Mouse (Mus musculus) T-helper 2 cell (primary cell): Measurements from ENCODE around the gene Gcnt7.

Experiments used
- in situ Hi-C: fragments of 300-600 bp; cut with MboI, MseI; formaldehyde crosslinking; loops from one replicate; pipeline ENCODE4 v1.15.1; 2025; ENCODE audit warnings: high pct_unique_total_duplicates

Gcnt7 gene

DNA sequence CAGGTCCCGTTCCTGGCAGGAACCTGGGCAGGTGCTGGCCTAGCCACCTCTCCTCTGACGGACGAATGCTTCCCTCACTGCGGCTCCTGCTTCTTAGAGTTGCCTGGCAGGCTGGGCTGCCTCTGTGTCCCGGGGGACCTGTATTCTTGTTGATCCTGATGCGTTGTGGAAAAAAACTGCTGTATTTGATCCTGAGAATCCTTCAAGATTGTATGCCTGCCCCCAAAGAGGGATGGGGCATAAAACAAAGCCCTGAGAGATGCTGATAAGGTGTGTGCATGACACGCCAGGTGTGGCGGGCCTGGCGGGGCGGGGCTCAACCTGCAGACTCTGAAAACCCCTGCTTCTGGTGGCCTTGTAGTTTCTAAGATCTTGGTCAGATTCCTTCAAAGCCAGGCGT is at the start of gene Gcnt7:
Gene Gcnt7 (minus strand): TSS at position 101 of the 400 bp plus-strand sequence.
- in situ Hi-C loops: no loop called here

DNA sequence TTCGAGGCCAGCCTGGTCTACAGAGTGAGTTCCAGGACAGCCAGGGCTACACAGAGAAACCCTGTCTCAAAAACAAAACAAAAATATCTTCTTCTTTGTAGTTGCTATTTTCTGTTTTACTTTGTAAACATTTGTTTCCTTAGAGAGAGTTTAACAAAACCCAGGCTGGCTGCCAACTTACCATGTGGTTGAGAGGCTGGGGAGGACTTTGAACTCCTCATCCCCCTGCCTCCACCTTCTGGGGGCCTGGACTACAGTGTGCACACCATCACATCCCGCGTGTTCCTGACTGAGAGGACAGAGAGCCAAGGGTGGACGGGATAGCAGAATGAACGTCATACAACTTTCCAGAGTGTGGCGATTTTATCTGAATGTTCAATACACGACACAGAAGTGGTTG is 47.7 kb upstream of the Gcnt7 start:
- in situ Hi-C loops: loop anchor here (10.0 kb wide), 1 partner anchor 281 kb away; no protein-coding TSS in a partner anchor

DNA sequence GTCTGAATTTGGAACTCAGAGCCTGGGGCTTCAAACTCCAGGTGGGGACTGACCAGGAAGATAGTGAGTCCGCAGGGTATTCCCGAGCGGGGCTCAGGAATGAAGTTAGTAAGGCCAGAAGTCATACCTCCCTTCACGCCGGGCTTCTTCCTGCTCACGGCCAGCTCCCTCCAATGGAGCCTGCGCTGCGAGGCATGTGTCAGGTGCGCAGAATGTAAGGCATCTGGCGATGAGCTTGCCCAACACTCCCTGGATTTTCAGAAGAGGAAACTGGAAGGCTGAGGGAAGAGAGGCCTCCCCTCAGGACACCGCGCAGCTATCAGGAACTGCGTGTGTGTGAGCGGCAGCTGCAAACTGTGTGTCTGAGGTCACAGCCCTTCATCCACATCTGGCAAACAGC is 43.8 kb upstream of the Gcnt7 start:
- in situ Hi-C loops: loop anchor here (10.0 kb wide), 1 partner anchor 277 kb away; no protein-coding TSS in a partner anchor

DNA sequence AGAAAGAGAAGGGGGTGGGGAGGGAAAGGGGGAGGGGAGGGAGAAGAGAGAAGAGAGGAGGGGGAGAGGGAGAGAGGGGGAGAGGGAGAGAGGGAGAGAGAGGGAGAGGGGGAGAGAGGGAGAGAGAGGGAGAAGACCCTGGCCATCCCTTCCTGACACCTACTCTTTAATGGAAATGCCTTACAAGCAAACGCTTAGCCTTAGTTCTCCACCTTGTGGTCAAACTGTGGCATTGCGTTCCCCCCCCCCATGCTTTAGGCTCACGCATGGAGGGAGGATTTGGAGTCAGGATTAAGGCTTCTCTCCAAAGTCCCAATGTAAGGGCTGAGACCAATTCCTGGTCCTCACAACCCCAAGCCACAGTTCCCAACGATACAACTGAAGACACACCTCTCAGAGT is 42.9 kb upstream of the Gcnt7 start:
- in situ Hi-C loops: loop anchor here (10.0 kb wide), 1 partner anchor 277 kb away; no protein-coding TSS in a partner anchor

DNA sequence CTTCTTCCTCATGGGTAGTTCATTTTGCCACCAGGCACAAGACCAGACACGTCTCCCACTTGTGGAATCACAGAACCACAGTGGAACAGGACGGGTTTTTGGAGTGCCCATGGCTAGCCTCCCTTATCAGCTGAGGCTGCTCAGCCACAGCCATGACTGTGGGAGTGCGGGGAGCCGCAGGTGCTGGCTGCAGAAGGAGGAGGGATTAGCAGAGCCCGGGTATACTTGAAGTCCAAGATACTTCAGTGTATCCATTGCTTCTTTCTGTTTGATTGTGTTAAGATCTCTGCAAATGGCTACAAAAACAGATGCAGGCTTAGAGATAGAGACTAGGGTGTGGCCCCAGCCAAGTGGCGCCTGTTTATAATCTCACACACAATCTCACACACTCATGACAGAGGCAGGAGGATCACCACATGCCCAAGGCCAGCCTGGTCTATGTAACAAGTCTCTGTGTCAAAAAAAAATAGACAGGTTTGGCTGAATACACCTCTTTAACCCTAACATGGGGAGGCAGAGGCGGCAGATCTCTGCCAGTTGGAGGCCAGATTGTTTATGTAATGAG is 42.4 kb upstream of the Gcnt7 start:
- in situ Hi-C loops: loop anchor here (10.0 kb wide), 1 partner anchor 276 kb away; no protein-coding TSS in a partner anchor

DNA sequence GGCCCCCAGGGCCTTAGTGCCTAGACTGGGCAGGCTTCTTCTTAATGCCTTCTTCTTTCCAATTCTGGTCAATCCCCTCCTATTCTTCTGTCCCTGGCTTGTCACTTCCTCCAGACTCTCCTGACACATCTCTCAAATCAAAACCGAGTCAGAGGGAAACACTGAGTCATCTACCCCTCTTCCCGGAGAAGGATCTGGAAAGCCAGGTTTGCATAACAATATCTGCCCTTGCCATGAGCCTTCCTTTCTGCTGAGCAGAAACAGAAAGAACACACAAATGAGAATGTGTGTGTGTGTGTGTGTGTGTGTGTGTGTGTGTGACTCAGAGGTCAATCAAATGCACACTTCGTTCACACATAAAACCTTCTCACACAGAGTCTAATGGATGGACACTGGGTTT is 40.4 kb upstream of the Gcnt7 start:
- in situ Hi-C loops: no loop called here

DNA sequence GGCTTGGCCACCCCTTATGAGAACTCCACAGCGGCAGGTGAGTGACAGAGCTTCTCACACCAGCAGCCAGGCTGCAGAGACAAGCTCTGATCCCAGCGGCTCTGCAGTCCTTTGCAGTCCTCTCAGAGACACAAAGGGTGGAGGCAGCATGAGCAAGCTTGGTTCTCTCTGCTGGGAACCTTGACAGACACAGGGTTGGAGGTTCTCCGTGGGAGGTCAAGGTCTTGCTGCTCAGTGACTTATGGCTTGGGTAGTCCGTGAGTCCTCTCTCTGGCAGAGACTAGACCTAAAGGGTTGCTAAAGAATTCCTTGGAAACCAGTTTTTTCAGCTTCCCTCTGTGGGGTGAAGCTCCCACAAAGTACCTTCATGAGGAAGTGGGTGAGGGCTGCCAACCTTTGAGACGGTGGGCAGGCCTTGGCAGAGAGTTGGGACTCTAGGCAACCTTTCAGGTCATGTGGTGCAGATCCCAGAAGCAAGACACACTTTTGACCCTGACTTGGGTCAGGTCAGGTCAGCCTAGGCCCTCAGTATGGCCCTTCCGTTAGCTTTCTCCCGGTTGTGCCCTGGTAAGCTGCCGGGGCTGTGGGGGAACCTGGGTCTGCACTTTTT is 38.4 kb upstream of the Gcnt7 start:
- in situ Hi-C loops: no loop called here

DNA sequence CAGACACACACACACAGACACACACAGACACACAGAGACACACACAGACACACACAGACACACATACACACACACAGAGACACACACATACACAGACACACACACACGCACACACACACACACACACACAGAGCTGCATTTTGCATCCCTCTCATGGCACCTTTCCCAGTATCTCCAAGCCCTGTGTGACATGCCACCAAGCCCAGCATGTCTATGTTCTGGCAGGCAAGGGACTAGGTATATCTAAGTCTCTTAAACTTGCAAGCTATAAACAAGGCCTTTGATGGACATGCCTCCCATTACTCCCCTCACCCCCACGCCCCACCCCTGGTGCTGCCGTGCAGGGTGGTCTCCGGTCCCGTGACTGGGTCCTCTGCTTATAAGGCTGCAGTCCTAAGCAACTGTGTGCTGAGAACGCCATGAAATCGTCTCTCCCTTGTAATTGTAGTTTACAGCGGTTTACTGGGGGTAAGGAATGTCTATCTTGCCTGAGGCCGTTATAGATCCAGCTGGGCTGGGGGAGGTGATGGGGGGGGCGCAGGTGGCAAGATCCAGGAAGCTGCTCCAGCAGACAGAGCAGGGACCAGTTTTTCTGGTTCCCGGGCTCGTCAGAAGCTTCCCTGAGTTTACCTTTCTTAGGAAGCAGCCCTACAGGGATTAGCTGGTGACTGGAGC is 26.4 kb upstream of the Gcnt7 start:
- in situ Hi-C loops: loop anchor here (10.0 kb wide), 1 partner anchor 290 kb away; no protein-coding TSS in a partner anchor

DNA sequence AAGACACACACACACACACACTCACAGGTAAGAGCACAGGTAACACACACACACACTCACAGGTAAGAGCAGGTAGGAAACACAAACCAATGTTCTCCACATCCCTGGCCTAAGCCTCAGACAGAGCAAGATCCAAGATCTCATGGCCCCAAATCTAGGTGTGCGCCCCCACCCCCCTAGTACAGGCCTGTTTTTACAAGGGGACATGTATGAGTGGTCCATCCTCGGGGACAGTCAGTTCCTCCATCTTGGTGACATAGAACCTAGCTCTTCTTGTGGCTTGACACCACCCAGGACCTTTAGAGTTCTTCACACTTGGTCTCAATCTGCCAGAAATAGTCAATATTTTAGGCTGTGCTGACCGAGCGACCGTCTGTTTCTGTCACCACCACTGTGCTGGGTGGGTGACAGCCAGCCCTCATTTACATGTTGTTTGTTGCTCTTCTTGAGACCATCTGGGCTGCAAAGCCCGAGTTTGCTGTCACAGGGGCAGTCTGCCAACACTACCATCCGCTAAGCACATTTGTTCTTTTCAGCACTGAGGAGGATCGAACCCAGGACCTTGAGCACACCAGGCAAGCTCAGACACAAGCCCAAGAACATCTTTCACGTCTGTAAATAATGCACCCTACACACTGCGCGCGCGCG is 25.5 kb upstream of the Gcnt7 start:
- in situ Hi-C loops: loop anchor here (10.0 kb wide), 1 partner anchor 291 kb away; no protein-coding TSS in a partner anchor

DNA sequence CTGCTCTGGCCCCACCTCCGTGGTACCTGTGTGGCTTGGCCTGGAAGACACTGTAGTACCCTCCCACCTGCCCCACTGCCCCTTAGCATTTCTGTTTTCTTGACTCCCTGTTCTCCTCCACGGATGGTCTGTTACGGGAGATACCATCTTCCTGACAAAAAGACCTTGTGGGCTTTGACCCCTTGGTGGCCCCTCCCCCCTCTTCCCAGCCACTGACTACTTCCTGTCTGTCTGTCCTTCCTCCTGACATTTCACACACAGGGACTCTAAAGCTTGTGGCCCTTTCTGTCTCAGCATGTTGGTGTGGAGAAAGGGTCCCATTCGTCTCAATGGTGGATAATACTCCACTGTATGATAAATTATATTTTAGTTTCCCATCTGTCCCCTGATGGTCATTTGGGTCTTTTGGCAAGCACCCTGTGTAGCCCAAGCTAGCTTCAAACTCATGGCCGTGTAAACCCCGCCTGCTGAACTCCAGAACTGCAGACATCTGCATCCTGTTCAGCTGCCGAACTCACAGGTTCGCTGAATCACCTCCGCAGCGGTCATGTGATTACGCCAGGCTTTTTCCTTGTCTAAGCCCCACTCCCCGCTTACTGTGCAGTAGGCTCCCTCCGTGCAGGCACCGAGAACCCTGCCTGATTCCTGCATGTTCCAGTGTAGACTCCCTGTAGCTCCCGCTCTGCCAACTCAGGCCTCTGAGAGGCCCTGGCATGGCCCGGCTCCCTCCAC is 23.4 kb upstream of the Gcnt7 start:
- in situ Hi-C loops: loop anchor here (10.0 kb wide), 1 partner anchor 293 kb away; no protein-coding TSS in a partner anchor

DNA sequence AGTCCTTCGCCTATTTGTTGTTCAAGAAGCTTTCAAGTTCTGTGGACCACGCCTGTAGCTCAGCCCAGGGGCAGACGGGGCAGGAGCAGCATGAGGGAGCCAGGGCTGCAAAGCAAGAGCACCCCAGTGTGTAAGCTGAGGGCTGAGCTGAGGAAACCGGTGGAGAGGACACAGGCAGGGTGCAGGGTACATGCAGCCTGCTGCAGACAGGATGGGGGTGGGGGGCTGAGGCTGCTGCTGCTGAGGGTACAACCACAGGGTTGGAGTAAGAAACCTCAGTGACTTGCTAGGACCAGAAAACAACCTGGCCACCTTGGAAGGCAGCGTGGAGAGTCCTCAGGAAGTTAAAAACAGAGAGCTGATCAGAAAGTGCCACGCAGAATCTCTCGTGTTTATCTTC is 21.9 kb upstream of the Gcnt7 start:
- in situ Hi-C loops: loop anchor here (10.0 kb wide), 1 partner anchor 295 kb away; no protein-coding TSS in a partner anchor

DNA sequence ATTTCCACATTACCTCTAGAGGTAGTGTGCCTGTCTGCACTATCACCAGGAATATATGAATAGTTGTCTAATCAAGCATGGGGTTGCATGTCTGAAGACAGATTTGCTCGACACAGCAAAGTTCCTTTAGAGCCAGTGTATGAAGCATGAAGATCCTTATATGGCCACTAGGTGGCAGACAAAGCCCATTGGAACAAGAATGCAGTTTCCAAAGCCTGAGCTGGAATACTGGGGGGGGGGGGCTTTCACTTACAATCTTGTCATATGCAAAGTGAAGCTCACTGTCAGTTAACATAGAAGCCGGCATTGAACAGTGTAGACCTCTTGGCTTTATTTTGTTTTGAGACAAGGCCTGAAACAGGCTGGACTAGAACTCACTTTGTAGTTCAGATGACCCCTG is 19.5 kb upstream of the Gcnt7 start:
- in situ Hi-C loops: no loop called here

DNA sequence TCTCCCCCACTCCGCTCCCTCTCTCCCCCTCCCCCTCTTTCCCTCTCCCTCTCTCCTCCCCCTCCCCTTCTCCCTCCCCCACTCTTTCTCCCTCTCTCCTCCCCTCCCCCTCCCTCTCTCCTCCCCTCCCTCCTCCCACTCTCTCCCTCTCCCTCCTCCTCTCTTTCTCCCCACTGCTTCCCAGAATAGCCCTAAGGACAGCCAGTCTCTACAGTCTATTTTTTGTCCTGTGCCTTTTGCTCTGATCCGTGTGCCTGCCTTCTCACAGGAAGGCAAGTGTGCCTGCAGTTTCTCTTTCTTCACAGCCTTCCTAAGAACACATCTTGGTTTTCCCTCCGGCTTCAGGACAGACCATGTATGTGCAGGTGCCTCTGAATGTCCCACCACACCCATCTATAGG is 19.0 kb upstream of the Gcnt7 start:
- in situ Hi-C loops: no loop called here

DNA sequence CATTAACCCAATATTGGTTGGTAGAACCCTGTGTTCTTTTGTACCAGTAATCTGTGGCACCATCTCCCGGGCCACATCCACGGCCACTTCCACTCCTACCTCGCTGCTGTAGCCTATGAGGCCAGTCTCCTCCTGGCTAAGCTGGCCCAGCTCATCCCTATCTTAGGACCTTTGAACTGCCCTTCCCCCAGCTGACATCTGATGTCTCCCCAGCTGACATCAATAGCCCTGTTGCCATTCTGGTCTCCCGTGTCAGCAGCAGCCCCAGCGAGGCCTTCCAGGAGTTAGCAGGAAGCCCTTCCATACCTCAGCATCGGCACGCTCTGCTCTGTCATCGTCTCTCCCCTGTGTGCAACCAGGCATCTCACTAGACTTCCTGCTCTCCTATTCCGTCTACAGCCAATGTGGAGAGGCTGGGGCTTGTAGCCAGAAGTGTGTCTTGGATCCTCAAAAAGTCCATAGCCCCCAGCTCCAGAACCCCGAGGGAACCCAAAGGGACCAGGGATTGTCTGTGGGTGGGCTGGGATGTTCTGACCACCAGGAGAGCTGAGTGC is 18.4 kb upstream of the Gcnt7 start:
- in situ Hi-C loops: no loop called here

DNA sequence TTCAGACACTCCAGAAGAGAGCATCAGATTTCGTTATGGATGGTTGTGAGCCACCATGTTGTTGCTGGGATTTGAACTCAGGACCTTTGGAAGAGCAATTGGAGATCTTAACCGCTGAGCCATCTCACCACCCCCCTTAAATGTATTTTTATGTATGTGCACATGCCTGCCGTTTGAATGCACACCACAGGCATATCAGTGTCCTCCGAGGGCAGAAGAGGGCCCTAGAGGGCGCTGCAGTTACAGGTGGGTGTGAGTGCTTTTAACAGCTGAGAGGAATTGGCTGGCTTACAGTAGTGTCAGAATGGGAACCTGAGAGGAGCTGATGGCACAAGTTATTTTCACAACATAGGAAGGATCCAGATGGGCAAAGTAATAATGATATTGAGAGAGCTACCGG is 16.6 kb upstream of the Gcnt7 start:
- in situ Hi-C loops: no loop called here

DNA sequence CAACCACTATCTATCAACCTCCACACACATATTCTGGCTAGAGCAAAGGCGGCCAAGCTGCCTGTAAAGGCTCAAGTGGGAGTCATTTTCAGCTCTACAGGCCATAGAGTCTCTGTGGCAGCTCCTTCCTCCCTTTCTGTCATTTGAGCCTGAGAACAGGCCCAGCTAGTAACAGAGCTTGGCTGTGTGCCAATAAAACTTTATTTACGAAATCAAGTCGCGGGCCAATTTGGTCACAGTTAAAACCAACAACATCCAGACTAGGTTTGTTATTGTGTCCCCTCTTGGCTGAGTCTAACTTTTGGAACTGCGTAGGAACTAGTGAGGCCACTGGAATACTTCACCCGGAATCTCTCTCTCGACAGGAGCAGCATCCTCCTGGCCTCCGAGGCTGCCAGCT is 15.2 kb upstream of the Gcnt7 start:
- in situ Hi-C loops: no loop called here

DNA sequence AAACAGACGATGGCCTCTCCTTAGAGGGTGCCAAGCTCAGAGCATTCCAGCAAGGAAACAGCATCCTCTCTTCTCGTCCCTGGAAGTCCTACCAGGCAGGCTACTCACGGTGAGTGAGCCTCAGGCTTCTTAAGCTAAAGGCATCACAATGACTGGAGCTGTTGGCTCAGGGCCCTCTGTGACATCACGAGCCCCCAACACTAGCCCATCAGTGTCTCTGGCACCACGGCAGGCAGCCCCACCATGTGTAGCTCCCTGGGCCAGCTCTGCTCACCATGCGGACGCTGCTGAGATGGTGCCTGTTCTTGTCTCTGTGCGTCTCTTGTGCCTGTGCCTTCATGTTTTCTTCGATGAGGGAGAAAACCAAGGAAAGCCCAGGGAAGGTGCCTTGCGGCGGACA is 13.9 kb upstream of the Gcnt7 start, which contains the start of gene Fam209:
Gene Fam209 (plus strand): TSS at position 203 of the 400 bp plus-strand sequence.
- in situ Hi-C loops: no loop called here

DNA sequence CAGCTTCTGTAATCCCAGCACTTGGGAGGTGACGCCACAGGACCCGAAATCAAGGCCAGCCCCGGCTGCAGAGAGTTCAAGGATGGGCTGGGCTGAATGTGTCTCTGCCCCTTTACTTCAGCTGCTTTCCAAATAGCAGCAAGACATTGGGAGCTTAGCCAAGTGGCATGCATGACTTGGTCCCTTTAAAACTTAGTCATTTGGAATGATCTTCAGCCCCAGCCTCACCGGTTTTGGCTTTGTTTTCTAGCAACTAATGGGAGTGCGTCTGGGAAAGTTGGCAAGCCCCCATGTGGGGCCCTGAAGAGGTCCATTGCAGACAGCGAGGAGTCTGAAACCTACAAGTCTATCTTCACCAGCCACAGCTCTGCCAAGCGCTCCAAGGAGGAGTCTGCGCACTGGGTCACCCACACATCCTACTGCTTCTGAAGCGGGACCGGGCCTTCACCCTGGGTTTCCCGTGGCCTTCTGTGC is 10.0 kb upstream of the Gcnt7 start:
- in situ Hi-C loops: no loop called here

DNA sequence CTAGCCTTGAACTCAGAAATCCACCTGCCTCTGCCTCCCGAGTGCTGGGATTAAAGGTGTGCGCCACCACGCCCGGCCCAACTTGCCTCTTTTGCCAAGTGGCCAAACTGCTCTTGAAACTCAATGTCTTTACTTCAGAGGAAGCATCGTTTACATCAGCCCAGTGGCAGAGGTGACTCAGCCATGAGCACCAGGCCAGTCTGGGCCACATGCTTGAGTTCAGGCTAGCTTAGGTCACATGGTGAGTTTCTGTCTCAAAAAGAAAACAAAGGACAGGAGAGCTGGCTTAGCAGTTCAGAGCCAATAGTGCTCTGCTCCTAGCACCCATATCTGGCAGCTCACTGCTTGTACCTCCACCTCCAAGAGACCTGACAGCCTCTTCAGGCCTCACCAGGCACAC is 8.8 kb upstream of the Gcnt7 start:
- in situ Hi-C loops: no loop called here

DNA sequence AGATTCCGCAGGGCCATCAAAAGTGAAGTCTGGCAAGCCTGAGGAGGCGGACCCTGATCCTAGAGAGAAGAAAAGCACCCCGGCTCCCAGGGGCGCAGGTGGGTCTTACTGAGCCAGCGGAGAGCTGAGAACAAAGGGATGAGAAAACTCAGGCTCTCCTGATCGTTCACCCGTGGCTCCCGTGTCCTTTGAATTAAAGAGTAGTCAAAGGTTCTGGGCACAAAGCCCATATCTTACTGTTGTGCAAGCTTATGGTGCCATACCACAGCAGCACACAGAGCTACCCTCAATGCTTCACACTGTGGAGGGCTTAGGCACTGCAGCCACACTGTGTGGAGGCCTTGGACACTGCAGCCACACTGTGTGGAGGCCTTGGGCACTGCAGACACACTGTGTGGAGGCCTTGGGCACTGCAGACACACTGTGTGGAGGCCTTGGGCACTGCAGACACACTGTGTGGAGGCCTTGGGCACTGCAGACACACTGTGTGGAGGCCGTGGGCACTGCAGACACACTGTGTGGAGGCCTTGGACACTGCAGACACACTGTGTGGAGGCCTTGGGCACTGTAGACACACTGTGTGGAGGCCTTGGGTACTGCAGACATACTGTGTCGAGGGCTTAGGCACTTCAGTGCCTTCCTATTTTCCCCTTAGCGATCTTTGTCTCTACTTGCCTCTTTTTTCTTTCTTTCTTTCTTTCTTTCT is 8.2 kb upstream of the Gcnt7 start:
- in situ Hi-C loops: no loop called here
